Mouse (Mus musculus) naive thymus-derived CD4-positive, alpha-beta T cell, adult 2 months (primary cell): ENCODE data around the gene Vps26a.
"Not testable (repeated sequence)": the region's sequence is repeated elsewhere in the genome, so short reads cannot be mapped to it uniquely, and the experiment has no call there.

ENCODE experiments used
- DNase-seq: peaks from one replicate; pipeline ENCODE4 v3.0.0-alpha.2; 2011; ENCODE audit warnings: low read depth

Gene Vps26a

GRCm38 (mm10) chr10:62500916-62501615, 14.5 kb upstream of the Vps26a start:
- DNase-seq = peak; percentile 61

- DNase-seq = peak; percentile 93
Observed at GRCm38 (mm10) chr10:62500088-62500915, 13.7 kb upstream of the Vps26a start.

GRCm38 (mm10) chr10:62491681-62492080, 5.1 kb upstream of the Vps26a start:
- DNase-seq = not testable (repeated sequence)

GRCm38 (mm10) chr10:62488266-62488665, 1.7 kb upstream of the Vps26a start:
- peak; percentile 71 for DNase-seq

GRCm38 (mm10) chr10:62485878-62486582, 575 bp downstream of the Vps26a start:
- peak; percentile 66 for DNase-seq

GRCm38 (mm10) chr10:62481108-62481852, 5.3 kb downstream of the Vps26a start:
- no peak for DNase-seq

GRCm38 (mm10) chr10:62476980-62477379, 9.6 kb downstream of the Vps26a start:
- no peak for DNase-seq

GRCm38 (mm10) chr10:62474944-62475343, 11.7 kb downstream of the Vps26a start:
- no peak for DNase-seq

- DNase-seq = no peak
Observed at GRCm38 (mm10) chr10:62471105-62471504, 15.5 kb downstream of the Vps26a start.

- no peak for DNase-seq
Observed at GRCm38 (mm10) chr10:62469736-62470135, 16.9 kb downstream of the Vps26a start.

GRCm38 (mm10) chr10:62461321-62461720, 25.3 kb downstream of the Vps26a start:
- no peak for DNase-seq

- DNase-seq = not testable (repeated sequence)
Observed at GRCm38 (mm10) chr10:62452001-62452400, 34.6 kb downstream of the Vps26a start.

- no peak for DNase-seq
Observed at GRCm38 (mm10) chr10:62450280-62450640, 36.3 kb downstream of the Vps26a start.

GRCm38 (mm10) chr10:62449364-62450279, 37.0 kb downstream of the Vps26a start, which contains the start of the genes 4930507D05Rik and Supv3l1:
Gene 4930507D05Rik, plus strand, starts transcription at chr10:62449489.
Gene Supv3l1, minus strand, starts transcription at chr10:62449738.
- DNase-seq = peak; percentile 96

- DNase-seq = no peak
Observed at GRCm38 (mm10) chr10:62430427-62430826, 56.2 kb downstream of the Vps26a start.

- DNase-seq = no peak
Observed at GRCm38 (mm10) chr10:62425081-62425871, 61.3 kb downstream of the Vps26a start.

GRCm38 (mm10) chr10:62422255-62422654, 64.3 kb downstream of the Vps26a start, which contains the start of gene Hkdc1:
Gene Hkdc1, minus strand, starts transcription at chr10:62422491.
- no peak for DNase-seq

- no peak for DNase-seq
Observed at GRCm38 (mm10) chr10:62421127-62421526, 65.5 kb downstream of the Vps26a start.

- no peak for DNase-seq
Observed at GRCm38 (mm10) chr10:62420399-62420798, 66.2 kb downstream of the Vps26a start.

- no peak for DNase-seq
Observed at GRCm38 (mm10) chr10:62419422-62419821, 67.2 kb downstream of the Vps26a start.
